Mouse (Mus musculus) urinary bladder, postnatal 14 days (tissue): ENCODE measurements around the gene Lhx6.
A peak's percentile ranks its signal among the peaks of the same experiment; 100 is the strongest.

Experiments used
- DNase-seq: peaks from one replicate; pipeline ENCODE4 v3.0.0; 2021; ENCODE audit warnings: low spot score

The Lhx6 gene

DNA sequence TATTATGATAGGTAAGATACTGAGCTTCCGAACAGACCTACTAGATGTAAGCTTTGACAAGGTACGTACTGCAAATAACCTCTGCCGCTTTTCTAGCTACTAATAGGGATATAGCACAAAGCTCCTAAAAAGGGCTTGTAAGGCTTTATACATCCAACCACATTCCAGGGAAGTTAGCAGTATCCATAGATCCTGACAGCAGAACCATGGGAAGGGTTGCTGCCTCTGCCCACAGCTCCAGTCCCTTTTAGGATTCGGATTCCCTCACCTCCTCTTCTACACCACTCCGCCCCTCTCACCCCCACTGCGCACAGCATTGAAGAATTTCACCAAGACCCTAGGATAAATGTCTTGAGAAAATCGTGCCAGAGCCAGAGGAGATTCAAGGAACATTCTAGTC lies 11.9 kb downstream of the Lhx6 start:
- no peak for DNase-seq

DNA sequence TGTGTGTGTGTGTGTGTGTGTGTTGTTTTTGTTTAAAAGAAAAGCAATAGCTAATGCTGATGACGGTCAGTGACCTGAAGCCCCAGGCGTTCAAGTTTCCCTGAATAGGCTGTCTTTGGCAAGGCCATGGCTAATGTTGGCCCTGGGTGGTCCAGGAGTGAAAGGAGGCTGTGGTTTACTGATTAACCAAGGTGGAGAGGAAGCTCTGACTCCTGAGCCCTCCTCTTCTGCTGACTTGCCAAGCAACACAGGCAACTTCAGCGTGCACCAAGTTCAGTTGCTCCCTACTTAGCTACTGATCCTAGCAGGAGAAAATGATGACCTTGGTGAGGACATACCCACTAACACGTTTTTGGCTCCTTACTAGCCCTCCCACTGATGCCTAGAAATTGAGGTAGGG lies 12.5 kb downstream of the Lhx6 start:
- DNase-seq = no peak

DNA sequence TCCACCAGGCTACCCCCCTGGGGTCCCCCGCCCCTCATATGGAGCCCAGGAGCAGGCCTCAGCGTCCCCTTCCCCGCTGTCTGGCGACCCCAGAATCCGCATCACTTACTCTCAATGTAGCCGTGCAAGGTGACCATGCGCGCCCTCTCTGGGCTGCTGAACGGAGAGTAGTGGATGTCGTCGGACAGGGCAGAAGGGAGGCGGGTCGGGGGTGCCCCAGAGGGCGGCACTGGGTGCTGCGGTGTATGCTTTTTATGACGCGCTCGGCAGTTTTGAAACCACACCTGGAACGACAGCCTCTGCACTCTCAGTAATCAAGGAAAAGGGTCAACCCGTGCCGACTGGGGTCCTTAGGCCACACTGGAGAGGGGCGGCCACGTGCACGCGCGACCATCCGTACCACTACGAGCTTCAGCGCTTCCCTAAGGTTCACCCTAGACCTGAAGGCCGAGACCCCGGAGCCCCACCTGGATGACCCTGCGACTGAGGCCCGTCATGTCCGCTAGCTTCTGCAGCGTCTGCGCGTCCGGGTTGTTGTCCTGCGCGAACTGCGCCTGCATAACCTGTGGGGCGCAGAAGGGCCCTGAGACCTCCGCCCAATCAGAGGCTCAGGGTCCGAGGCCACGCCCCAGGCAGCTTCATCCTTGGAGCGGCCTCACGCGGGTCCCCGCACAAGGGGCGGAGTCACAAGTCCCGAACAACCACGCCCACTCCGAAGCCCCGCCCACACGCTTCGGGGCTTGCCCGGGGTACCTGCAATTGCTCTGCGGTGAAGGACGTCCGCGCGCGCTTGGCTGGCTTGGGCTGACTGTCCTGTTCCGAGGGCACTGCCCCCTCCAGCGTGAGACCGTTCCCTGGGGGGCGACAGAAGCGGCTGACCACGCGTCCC lies 14.1 kb downstream of the Lhx6 start:
- DNase-seq = peak; percentile 74

DNA sequence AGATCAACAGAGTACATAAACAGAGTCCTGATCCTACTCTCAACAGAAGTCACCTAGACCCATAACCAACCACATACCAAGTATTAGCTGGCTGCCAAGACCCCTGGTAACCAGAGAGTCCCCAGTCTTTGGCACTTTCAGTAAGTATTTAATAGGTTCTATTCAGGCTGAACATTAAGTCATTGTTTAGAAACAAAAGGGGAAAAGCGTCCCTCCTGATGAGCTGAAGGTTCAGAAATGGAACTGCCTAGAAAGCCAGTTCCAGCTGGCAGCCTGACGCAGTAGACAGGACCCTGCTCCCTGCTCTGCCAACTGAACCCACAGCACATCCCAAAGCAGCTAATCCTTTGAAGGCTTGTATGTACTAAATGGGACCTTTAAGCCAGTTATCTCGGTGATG lies 16.0 kb downstream of the Lhx6 start:
- no peak for DNase-seq

DNA sequence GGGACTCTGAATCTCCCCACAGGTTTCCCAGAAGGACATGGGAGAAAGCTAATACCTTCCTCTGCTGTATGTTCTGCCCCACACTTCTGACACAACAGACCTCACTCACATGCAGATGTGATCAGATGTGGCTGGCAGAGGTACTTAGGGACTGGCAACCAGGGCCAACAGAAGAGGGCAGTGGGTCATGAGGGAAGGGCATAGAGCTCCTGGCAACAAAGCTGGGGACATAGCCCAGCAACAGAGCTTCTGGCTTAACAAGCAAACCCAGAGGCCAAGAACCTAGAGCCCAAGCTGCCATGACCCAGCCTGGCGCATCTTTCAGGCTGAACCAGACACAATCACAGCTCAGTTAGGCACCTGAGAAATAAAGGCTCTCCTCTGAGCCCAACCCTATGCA lies 20.2 kb downstream of the Lhx6 start:
- no peak for DNase-seq

DNA sequence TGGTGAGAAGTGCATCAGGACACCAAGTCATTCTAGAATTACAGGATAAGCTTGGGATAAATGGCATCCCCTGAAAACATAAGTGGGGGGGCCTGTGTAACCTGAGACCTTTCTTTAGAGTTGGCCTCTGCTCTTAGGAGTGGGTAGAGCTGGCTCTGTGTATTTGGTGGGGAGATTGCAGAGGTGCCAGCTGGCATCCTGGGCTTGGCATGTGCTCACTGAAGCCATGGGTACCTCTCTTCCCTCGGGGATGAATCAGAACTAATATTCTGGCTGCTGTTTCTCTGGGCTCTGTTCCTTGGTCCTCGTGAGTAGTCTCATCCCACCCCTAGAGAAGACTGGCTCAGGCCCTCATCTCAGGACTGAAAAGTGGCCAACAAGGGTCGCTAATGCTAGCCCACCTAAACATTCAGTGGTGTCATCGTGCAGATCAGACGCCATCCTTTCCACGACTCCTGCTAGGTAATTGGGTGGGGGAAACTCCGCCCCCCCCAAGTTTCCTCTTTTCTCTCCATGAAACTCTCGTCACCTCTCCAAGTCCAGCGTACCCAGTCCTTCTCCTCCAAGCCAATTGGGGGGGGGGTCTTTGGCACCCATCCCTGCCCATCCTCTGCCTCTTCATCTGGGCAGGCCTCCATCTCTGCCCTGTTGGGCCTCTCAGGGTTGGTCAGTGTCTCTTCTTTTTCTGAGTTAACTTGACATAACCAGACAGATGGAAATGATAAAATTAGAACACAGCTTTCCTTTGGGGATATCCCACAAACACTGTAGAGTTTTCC lies 22.2 kb downstream of the Lhx6 start:
- no peak for DNase-seq

DNA sequence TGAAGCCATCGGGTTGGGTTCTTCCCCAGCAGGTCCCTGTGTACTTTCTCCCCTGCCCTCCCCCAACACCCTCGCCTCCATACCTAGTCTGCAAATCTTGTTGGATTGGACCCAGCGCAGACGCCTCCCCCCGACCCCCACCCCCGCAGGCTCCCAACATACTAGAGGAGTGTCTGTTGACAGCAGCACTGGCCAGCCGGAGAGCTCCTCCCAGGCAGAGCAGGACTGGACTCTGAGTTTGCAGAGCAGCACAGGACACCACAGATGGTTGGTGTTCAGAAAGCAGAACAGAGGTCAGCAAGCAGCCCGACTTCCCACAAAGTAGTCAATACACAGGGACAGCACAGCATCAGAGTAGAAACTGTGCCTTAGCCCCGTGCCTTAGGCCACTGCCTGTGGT lies 23.8 kb downstream of the Lhx6 start:
- DNase-seq = no peak

DNA sequence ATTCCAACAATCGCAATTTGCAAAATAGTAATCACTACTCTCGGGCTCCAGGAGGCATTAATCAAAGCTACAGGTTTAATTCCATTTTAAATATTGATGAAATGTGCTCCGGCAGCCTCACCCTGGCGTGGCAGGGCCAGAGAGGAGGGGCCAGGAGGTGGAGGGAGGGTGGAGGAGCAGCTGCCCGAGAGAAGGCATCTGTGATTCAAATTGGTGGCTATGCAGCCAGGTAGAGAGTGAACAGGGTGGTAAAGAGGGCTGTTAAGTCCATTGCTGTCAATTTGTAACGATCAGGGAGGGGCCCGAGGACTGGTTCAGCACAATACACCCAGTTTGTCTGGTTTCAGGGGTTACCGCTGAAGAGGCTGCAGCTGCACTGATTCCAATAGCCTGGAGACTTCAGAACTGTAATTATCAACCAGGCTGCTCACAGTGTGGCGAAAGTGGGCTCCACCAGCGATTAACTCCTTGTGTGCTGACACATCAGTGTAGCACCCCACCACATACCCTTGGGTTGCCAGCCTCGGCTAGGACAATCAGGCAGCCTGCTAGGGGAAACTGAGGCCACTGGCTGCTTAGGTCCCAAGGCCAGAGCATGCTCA lies 27.9 kb downstream of the Lhx6 start:
- DNase-seq = no peak

DNA sequence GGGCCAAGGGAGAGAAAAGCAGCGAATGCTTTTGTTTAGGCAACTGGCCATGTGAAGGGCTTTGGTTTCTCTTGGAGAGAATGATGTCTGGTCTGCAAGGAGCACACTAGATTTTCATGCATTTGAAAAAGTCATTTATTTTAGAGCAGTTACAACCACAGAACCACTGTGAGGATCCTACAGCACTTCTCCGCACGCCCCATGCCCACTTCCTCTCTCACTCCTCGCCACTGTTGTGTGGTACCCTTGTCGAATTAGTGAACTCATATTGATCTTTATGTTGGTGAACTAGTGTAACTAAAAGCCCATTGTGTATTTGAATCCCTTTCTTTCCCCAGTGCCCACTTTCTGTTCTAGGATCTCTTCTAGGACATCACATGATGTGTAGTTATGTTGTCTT lies 30.0 kb downstream of the Lhx6 start:
- no peak for DNase-seq

DNA sequence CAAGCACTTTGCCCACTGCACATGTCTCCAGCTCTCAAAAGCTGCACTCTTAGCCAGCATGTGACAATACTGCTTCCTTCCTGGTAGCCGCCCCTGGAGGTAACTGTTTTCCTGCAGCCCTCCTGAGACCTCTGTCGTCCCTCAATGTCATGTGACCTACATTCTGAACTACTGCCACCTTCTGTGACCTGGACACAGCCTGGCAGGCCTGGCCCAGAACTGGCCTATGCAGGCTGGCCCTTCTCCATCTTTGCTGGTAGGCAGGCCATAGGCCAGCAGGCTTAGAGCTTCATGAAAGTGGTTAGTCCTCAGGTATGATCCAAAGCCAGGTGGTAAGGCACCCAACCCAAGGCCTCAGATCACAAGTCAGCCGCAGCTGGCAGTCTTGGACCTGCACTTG lies 31.4 kb downstream of the Lhx6 start:
- DNase-seq = no peak

DNA sequence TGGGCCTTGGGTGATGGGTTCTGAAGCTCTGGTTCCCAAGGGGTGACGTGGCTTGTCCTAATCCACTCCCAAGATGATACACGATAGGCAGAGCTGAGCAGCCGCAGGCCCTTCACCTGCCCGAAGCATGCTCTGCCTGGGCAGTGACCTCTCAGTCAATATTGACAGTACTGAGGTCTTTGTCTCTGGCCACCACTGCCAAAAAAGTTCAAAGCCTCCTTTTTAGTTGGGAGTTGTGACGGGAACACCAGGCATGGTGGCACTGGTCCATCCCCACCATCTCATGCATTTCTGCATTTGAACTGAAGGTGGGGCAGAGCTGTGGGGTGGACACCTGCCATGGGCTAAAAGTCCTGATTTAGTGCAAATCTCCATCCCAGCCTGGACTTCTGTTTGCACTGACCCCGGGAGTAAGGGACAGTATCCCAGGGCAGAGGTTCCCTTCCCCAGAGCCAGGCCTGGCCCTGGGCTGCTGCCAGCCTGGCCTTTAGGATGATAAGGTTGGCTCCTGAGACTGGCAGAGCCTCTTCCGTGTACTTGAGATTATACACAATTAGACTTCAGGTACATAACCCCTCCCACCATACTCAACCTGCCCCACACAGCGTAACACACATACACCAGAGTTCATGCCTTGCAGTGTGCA lies 33.4 kb downstream of the Lhx6 start:
- DNase-seq = no peak

DNA sequence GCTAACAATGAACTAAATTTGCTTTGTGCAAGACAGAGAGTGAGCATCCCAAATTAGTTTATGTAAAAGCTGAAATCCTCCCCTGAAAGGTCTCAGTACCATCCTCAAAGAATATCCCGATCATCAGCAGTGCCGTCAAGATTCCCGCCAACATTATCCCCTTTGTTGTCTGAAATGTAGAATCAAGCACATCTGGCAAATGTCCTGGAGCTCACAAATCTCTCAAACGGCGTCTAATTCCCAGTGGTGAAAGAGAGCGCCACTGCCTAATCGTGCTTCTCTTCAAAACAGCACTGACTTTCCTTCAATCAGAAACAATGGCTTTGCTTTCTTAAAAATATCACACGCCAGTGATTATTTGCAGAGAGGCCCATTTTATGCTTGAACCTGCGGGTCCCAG lies 38.1 kb downstream of the Lhx6 start:
- DNase-seq = no peak

DNA sequence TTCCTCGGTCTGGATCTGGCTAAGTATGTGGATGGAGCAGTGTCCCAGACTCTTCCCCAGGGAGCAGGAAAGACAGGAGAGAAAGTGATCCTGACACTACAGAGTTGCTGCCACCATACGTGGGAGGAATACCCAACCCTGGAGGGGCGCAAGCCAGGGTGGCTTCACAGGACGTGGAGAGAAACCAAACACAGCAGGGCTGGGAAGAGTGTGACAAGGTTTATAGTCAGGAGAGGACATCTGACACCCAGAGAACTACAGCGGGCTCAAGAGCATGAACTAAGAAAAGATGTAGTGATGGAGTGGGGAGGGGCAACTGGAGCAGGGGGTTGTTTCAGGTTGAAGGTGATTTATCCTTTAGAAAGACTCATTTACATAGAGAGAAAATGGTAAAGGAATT lies 43.8 kb downstream of the Lhx6 start:
- no peak for DNase-seq

DNA sequence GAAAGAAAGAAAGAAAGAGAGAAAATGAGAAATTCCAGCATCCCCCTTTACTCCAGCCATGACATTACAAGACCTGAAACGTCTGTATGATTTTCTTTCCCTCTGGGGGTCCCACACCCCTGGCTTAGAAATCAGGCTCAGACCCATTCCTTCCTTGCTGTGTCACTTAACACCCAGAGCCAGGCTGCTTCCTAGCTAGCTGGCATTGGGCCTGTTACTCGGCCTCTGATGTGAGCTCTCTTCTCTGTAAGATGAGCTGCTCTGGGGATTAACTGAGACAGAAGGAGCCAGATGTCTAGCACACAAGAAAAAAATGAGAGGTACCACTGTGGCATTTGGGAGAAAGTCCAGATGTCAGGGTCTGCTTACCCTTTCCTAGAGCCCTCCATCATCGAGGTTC lies 49.0 kb downstream of the Lhx6 start:
- DNase-seq = no peak

DNA sequence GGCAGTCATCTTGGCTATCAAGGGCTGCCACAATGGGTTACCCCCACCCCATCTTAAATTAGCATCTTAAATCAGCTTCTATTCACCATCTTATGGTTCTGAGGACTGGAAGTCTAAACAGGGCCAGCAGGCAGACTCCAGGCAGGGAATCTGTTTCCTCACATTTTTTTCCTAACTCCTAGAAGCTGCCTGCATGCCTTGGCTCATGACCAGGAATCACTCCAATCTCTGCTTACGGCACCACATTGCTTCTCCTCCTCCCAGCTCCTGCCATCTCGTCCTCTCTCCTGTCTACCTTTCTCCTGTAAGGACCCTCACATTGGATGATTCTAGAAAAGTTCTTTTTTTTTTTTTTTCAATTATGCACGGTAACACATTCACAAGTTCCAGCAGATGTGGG lies 52.0 kb downstream of the Lhx6 start:
- DNase-seq = no peak

DNA sequence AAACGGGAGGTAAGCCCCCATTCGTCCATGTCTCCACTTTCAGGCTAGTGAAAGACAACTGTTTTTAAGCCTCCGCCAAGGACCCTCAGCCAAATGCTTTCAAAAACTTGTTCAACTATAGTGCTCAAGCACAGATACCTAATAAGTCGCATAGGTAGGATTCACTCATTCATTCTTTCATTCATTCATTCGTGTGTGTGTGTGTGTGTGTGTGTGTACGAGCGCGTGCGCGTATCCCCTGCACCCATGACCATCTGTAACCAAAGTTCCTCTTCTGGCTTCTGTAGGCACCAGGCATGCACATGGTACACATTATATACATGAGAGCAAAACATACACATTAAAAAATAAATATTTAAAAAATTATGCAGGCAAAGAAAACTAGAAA lies 55.6 kb downstream of the Lhx6 start:
- DNase-seq = no peak

DNA sequence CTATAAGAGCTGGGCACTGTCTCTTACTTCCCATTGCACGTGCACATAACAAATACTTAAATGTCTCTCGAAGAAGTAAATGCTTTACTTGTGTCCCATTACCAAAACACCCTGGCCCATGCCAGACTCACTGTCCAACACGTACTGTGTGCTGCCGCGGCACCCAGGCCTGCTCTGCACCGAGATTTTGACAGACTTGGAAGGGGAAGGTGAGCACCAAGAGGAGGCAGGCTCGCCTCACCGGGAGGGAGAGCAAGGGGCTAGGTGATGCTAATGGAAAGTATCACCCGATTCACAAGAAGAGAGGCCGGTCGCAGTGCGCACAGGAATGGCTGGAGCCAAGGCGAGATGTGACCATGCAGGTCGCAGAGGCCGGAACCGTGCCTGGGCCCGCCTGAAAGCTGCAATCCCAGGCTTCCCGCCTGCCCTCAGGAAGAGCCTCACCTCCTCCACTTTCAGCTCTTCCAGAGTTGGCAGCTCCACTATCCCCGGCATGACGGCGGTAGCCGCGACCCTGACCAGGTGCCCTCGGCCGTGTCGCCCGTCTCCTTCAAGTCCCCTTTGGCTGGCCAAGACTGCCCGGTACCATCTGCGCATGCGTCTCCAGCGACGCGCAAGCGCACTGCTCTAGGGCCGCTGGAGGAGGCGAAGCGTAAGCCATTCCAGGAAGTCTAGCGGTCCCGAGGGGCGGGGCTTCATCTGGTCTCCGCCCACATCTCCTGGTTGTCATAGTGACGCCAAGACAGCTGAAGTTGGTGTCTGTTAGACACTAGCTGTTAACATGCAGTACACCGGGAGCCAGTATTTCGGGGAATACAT lies 56.3 kb downstream of the Lhx6 start, which contains the start of the genes Ndufa8 and Morn5:
Gene Ndufa8 (minus strand): TSS at position 659 of the 819 bp plus-strand sequence.
Gene Morn5 (plus strand): TSS at position 711 of the 819 bp plus-strand sequence.
- DNase-seq = peak; percentile 97

DNA sequence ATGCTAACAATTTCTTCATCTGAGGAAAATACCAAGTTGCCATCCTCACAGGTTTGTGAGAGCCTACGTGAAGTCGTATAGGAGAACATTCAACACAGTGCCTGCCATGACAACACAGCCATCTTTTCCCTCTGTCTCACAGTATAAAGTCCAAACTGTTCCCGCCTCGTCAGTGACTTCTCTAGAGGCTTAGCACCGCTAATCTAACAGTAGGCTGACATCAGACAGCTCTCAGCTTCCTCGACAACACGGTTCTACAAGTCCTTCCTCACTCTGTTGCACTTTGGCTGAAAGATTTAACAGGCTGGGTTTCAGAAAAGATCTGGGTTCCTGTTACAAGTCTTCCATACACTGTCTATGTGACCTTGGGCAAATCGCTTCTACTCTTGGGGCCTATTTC lies 57.0 kb downstream of the Lhx6 start:
- DNase-seq = no peak

DNA sequence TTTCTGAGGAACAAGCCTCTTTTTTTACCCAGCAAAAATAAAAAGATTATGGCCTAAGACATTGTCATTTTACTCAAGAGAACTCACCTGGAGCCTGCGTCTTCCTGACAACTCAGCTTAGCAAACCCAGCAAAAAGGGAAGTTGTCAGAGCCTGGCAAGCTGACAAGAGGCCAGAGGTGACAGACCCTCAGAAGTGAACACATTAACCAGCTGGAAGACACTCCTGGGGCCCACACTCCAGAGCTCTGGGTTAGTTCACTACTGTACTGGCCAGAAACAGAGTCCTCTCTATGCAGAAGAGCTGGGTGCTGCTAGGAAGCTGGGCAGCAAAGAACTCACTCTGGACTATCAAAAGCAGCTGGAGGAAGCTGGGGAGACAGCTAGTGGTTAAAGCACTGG lies 64.3 kb downstream of the Lhx6 start:
- DNase-seq = no peak

DNA sequence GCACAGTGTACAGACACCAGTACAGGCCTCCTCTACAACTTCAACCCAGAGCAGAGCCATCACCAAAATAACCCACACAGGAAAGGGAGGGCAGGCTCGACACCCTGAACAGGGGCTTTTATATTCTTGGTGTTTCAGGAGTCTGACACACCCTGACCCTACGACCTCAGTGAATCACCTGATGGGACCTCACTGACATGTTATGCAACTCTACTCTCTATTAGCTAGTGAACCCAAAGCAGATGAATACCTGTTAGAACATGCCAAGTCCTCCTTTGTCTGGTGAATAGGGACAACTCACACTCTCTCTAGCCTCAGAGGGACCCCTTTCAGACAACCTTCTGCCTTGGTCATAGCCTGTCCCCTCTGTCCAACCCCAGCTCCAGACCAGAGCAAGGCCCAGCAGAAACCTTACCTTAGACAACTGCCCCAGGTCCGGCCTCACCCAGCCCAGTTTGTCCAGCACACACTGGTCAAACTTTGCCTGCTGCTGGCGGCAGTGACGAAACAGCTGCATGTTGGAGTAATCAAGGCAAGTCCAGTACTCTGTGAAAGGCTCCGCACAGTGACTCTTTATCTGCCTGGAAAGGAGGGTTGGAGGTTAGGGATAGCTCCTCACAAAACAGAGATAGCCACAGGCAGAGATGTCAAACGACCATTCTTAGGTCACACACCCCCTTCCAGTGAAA lies 65.8 kb downstream of the Lhx6 start:
- DNase-seq = no peak
